18 mouse cellular contexts compared by ENCODE assay signal in the genomic region with DNA sequence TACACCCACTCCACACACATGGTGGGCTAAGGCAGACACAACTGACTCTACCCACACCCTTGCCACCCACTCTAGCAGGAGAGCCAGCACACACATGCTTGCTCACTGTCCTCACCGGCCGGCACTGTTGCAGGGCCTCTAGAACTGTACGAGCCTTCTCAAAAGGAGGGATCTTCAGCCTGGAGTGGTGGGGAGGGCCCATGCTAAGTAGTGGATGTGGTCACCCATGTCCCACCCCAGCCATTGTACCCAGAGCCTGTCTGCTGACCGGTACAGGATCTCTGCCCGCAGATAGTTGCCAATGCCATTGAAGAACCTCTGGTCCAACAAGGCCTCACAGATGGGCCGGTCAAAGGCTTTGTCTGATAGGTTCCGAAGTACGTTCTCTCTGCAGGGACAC.
"Had no signal": no experiment of that assay in that cellular context is flagged by ENCODE, and none has a peak within 500 bp of the region (broad histone marks: within the 10 kb centered on the region; RNA-seq: fewer than 3 reads in every experiment).

No protein-coding gene starts in this region.

- DNase-seq: liver, postnatal 0 days; lung, adult 2 months; lung, postnatal 14 days; lung, postnatal 36 days; right cerebral cortex, postnatal 14 days; thymus, adult 2 months; thymus, postnatal 14 days; thymus, postnatal 36 days had no signal

- H3K4me2 ChIP-seq: lung, embryonic 15.5 days; midbrain, embryonic 11.5 days; midbrain, embryonic 13.5 days; midbrain, embryonic 15.5 days; neural tube, embryonic 12.5 days; stomach, embryonic 15.5 days had no signal

- H3K4me3 ChIP-seq: lung, embryonic 15.5 days; megakaryocyte, embryonic 14.5 days; midbrain, embryonic 13.5 days; midbrain, embryonic 15.5 days; neural tube, embryonic 12.5 days; stomach, embryonic 15.5 days had no signal

- H3K9me3 ChIP-seq: lung, embryonic 15.5 days; megakaryocyte, embryonic 14.5 days; midbrain, embryonic 13.5 days; midbrain, embryonic 15.5 days; neural tube, embryonic 12.5 days; stomach, embryonic 15.5 days had no signal

- H3K27ac ChIP-seq: lung, embryonic 15.5 days; macrophage; midbrain, embryonic 13.5 days; midbrain, embryonic 15.5 days; neural tube, embryonic 12.5 days; stomach, embryonic 15.5 days; stomach, postnatal 0 days had no signal

- H3K27me3 ChIP-seq: lung, embryonic 15.5 days; megakaryocyte, embryonic 14.5 days; midbrain, embryonic 13.5 days; midbrain, embryonic 15.5 days; neural tube, embryonic 12.5 days; stomach, embryonic 15.5 days had no signal

- ATAC-seq: liver, postnatal 0 days; lung, postnatal 0 days; midbrain, embryonic 13.5 days; midbrain, embryonic 15.5 days had no signal

- H3K9ac ChIP-seq: liver, postnatal 0 days; lung, embryonic 15.5 days; midbrain, embryonic 13.5 days; midbrain, embryonic 15.5 days; neural tube, embryonic 12.5 days; stomach, embryonic 15.5 days had no signal
